Mouse (Mus musculus): ENCODE measurements around the gene Tbrg4.

DNA sequence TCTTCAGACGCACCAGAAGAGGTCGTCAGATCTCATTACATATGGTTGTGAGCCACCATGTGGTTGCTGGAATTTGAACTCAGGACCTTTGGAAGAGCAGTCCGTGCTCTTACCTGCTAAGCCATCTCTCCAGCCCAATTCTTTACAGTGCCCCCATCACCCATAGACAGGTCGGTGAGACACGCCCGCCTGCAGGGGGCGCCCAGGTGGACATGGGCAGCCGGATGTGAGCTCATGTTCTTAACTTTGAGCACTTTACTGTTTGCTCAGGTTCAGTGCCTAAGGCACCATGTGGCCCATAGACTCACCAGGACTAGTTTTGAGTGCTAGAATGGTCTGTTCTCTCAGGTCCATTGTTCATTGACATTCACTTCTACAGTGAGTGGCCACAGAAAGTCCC lies 10.3 kb upstream of the Tbrg4 start:
- no peak for TF ChIP-seq CTCF (IDR thresholded peaks at IDR 0.05; ENCODE audit: borderline replicate concordance, insufficient read depth, low read length)
- TF ChIP-seq POLR2A (IDR thresholded peaks at IDR 0.05; ENCODE audit: low read depth, low read length): no peak
